Mouse (Mus musculus): ENCODE results near the gene Erich4. TPM values are rescaled to one million over a fixed set of nuclear protein-coding genes. Genes with fewer than 3 reads are reported as not detected.

Gene Erich4
- polyA plus RNA-seq, 2 experiments = not detected

DNA sequence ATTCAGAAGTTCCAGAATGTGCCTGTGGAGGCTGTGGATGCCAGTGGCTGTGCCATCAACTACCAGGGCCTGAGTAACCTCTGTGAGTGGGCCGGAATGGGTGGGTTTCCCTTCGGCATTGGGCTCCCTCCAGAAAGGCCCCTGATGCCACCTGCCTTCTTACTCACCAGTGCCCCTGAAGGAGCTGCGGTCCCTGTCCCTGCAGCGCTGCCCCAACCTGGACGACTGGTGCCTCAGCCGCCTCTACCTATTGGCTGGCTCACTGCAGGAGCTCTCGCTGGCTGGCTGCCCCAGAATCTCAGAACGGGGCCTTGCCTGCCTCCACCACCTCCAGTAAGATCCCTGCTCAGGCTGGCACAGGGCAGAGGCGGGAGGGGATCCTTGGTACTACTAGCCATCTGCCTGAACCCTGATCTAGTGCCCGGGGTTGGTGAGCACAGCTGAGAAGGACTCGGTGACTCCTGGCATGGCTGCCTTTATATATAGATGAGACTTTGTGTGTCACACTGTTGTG, 8.2 kb upstream of the Erich4 start:
- Histone ChIP-seq H3K36me3 (ENCODE audit: control insufficient read depth, insufficient read depth, low read length) (peaks cover 36% of the 10 kb centered on the region), H3K4me2 (replicated peaks; ENCODE audit: low read depth, low read length, severe bottlenecking) (no peak overlapping the region), H3K4me1 (ENCODE audit: control insufficient read depth, insufficient read depth, low read length) (peaks cover 16% of the 10 kb centered on the region), H3K9me3 (ENCODE audit: control insufficient read depth, low read length) (no peaks in the 10 kb centered on the region), H3K27me3 (ENCODE audit: control insufficient read depth, insufficient read depth, low read length) (no peaks in the 10 kb centered on the region), H3K9ac (ENCODE audit: low read depth, low read length, severe bottlenecking) (no peak overlapping the region), H3K4me3 (replicated peaks; ENCODE audit: low read length) (no peak overlapping the region), H3K27ac (replicated peaks; ENCODE audit: low read depth, low read length) (no peak overlapping the region)
- WGBS = 91% methylated on average over 8 of the region's 11 CpGs
- TF ChIP-seq POLR2A (IDR thresholded peaks at IDR 0.05; ENCODE audit: borderline replicate concordance, extremely low read depth, insufficient read depth, insufficient read length) = no peak
- ATAC-seq (ENCODE audit: low FRiP score, low read depth) (no peak), DNase-seq (ENCODE audit: low spot score) (no peak)

DNA sequence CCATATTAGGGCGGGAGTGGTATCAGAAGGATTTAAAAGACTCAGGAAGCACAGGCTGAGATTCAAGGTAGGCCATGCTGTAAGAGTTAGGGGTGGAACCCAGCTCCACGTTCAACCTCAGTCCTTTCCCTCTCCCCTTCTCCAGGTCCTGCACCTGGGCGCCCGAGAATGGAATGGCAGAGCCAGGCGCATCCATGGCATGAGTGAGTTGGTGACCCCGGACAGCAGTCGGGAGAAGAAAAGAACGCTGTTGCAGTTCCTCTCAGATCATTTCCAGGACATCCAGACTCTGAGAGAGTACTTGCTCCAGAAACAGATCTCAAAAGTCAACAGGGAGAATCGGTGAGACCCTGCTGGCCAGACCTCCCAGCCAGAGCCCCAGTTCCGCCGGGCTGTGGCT, 5.1 kb upstream of the Erich4 start:
- Histone ChIP-seq H3K27me3 (ENCODE audit: control insufficient read depth, insufficient read depth, low read length) (no peaks in the 10 kb centered on the region), H3K9me3 (ENCODE audit: control insufficient read depth, low read length) (no peaks in the 10 kb centered on the region), H3K27ac (replicated peaks; ENCODE audit: low read depth, low read length) (no peak overlapping the region), H3K9ac (ENCODE audit: low read depth, low read length, severe bottlenecking) (no peak overlapping the region), H3K4me3 (replicated peaks; ENCODE audit: low read length) (no peak overlapping the region), H3K36me3 (ENCODE audit: control insufficient read depth, insufficient read depth, low read length) (peaks cover 36% of the 10 kb centered on the region), H3K4me2 (replicated peaks; ENCODE audit: low read depth, low read length, severe bottlenecking) (no peak overlapping the region), H3K4me1 (ENCODE audit: control insufficient read depth, insufficient read depth, low read length) (0 out of 2 replicates have a peak, but pooled peaks cover 5% of the 10 kb centered on the region)
- TF ChIP-seq POLR2A (IDR thresholded peaks at IDR 0.05; ENCODE audit: borderline replicate concordance, extremely low read depth, insufficient read depth, insufficient read length) = no peak
- 90% methylated on average over 11 of the region's 11 CpGs for WGBS
- no peak for DNase-seq (ENCODE audit: low spot score)
- ATAC-seq (ENCODE audit: low FRiP score, low read depth) = no peak

DNA sequence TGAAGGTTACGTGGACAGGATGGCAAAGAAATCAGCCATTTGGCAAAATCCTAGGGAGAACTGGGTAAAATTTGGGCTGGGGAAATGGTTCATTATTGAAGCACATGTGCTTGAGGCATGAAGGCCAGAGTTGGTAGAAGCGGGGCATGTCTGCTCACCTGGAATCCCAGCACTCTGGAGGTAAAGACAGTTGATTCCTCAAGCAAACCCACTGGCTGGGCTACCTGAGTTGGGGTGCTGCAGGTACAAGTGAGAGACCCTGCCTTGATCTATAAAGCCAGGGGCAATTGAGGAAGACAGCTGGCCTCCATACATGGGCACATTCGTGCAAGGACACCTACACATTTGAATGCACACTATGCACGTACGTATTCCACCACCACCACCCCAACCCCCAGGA, 4.4 kb upstream of the Erich4 start:
- WGBS = 94% methylated on average over 5 of the region's 5 CpGs
- Histone ChIP-seq H3K4me1 (ENCODE audit: control insufficient read depth, insufficient read depth, low read length) (0 out of 2 replicates have a peak, but pooled peaks cover 5% of the 10 kb centered on the region), H3K4me2 (replicated peaks; ENCODE audit: low read depth, low read length, severe bottlenecking) (peak overlapping the region; percentile 67), H3K27ac (replicated peaks; ENCODE audit: low read depth, low read length) (no peak overlapping the region), H3K36me3 (ENCODE audit: control insufficient read depth, insufficient read depth, low read length) (peaks cover 30% of the 10 kb centered on the region), H3K4me3 (replicated peaks; ENCODE audit: low read length) (peak overlapping the region; percentile 68), H3K9me3 (ENCODE audit: control insufficient read depth, low read length) (no peaks in the 10 kb centered on the region), H3K27me3 (ENCODE audit: control insufficient read depth, insufficient read depth, low read length) (no peaks in the 10 kb centered on the region), H3K9ac (ENCODE audit: low read depth, low read length, severe bottlenecking) (no peak overlapping the region)
- no peak for TF ChIP-seq POLR2A (IDR thresholded peaks at IDR 0.05; ENCODE audit: borderline replicate concordance, extremely low read depth, insufficient read depth, insufficient read length)
- DNase-seq (ENCODE audit: low spot score) (no peak), ATAC-seq (ENCODE audit: low FRiP score, low read depth) (no peak)

DNA sequence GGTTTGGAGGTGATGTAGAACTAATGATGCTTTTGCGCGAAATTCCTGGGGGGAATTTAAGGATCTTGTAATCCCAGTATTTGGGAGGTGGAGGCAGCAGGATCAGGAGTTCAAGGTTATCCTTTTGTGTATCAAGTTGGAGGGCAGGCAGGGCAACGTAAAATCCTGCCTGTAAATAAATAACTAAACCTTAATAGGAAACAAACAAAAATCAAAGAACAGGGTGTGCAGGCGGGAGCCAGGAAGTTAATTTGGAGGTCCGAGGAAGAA, 4.0 kb upstream of the Erich4 start:
- TF ChIP-seq POLR2A (IDR thresholded peaks at IDR 0.05; ENCODE audit: borderline replicate concordance, extremely low read depth, insufficient read depth, insufficient read length) = no peak
- no peaks in the 10 kb centered on the region for H3K9me3 ChIP-seq (ENCODE audit: control insufficient read depth, low read length)
- no peak overlapping the region for H3K27ac ChIP-seq (replicated peaks; ENCODE audit: low read depth, low read length)
- 0 out of 2 replicates have a peak, but pooled peaks cover 5% of the 10 kb centered on the region for H3K4me1 ChIP-seq (ENCODE audit: control insufficient read depth, insufficient read depth, low read length)
- H3K36me3 ChIP-seq (ENCODE audit: control insufficient read depth, insufficient read depth, low read length) = peaks cover 26% of the 10 kb centered on the region
- peak overlapping the region; percentile 62 for H3K9ac ChIP-seq (ENCODE audit: low read depth, low read length, severe bottlenecking)
- WGBS = 12% methylated on average over 5 of the region's 5 CpGs
- no peaks in the 10 kb centered on the region for H3K27me3 ChIP-seq (ENCODE audit: control insufficient read depth, insufficient read depth, low read length)
- ATAC-seq (ENCODE audit: low FRiP score, low read depth) (no peak), DNase-seq (ENCODE audit: low spot score) (no peak)
- H3K4me3 ChIP-seq (replicated peaks; ENCODE audit: low read length) = peak overlapping the region; percentile 68
- peak overlapping the region; percentile 67 for H3K4me2 ChIP-seq (replicated peaks; ENCODE audit: low read depth, low read length, severe bottlenecking)

DNA sequence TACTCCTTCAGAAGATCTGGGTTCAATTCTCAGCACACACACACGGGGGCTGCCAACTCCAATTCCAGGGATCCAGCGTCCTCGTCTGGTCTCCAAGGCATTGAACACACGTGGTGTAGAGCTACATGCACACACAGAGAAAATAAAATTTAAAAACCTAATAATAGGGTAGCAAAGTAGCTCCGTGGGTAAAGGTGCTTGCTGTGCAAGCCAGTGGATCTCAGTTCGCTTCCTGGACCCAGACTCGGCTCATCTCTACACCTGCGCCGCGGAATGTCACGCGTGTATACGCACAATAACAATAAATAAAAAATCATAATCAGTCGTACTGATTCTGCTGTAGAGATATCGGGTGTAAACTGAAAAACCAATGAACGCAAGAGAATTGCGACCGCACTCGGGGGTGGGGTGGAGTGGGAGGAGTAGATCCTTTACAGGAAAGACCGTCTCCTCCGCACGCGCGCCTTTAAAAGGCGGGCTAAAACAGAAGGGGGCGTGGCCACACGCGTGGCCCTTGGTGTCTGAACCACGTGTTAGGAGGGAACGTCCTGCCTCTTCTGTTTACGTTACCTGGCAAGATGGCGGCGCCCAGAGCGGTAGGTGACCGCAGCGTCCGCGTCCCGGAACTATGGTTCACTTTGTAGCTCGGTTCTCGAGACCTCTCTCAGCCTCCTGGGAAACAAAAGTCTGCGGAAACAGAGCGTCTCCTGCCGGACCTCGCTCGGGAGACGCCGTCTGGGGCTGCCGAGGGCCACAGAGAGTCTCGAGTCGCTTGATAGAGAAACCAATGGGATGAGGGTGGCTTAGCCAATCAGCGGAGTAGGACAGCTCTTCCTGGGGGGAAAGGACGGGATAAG, 3.4 kb upstream of the Erich4 start, which contains the start of gene Dmac2:
Gene Dmac2 (plus strand): TSS at position 550 of the 857 bp plus-strand sequence.
- WGBS = under 1% methylated on average over 53 of the region's 53 CpGs
- H3K9me3 ChIP-seq (ENCODE audit: control insufficient read depth, low read length) = no peaks in the 10 kb centered on the region
- 0 out of 2 replicates have a peak, but pooled peaks cover 5% of the 10 kb centered on the region for H3K4me1 ChIP-seq (ENCODE audit: control insufficient read depth, insufficient read depth, low read length)
- H3K27me3 ChIP-seq (ENCODE audit: control insufficient read depth, insufficient read depth, low read length) = no peaks in the 10 kb centered on the region
- peaks cover 22% of the 10 kb centered on the region for H3K36me3 ChIP-seq (ENCODE audit: control insufficient read depth, insufficient read depth, low read length)
- ATAC-seq (ENCODE audit: low FRiP score, low read depth) (peak; percentile 94), DNase-seq (ENCODE audit: low spot score) (peak; percentile 92)
- no peak for TF ChIP-seq POLR2A (IDR thresholded peaks at IDR 0.05; ENCODE audit: borderline replicate concordance, extremely low read depth, insufficient read depth, insufficient read length)
- peak within 1 kb of the TSS; percentile 62 for H3K9ac ChIP-seq (ENCODE audit: low read depth, low read length, severe bottlenecking)
- H3K4me2 ChIP-seq (replicated peaks; ENCODE audit: low read depth, low read length, severe bottlenecking) = peak within 1 kb of the TSS; percentile 67
- no peak within 1 kb of the TSS for H3K27ac ChIP-seq (replicated peaks; ENCODE audit: low read depth, low read length)
- H3K4me3 ChIP-seq (replicated peaks; ENCODE audit: low read length) = peak within 1 kb of the TSS; percentile 68

Data from limb, embryonic 14.5 days (tissue).